ENCODE assay signal across 8 mouse cellular contexts in genomic region chr8:120489771-120490281, GRCm38 (mm10).
DNase-seq lines count a peak whose midpoint lies in the region; ATAC-seq and TF ChIP-seq lines count a peak whose summit lies in the region.

No protein-coding gene starts in this region.

- no peaks in the 10 kb centered on the region for H3K9me3 ChIP-seq in lung, embryonic 15.5 days
- no peaks in the 10 kb centered on the region for H3K9me3 ChIP-seq in hindbrain, postnatal 0 days (ENCODE audit: low read length)
- no peaks in the 10 kb centered on the region for H3K9me3 ChIP-seq in liver, embryonic 15.5 days (replicated peaks)

- H3K9ac ChIP-seq in lung, embryonic 15.5 days: peak overlapping the region; percentile 81
- H3K9ac ChIP-seq in hindbrain, postnatal 0 days (replicated peaks; ENCODE audit: low read length): peak overlapping the region; percentile 89
- peak overlapping the region; percentile 94 for H3K9ac ChIP-seq in liver, embryonic 15.5 days

- ATAC-seq in lung, embryonic 15.5 days (ENCODE audit: borderline replicate concordance, extremely low read depth, low FRiP score, low TSS enrichment): no peak
- no peak for ATAC-seq in hindbrain, postnatal 0 days
- ATAC-seq in liver, embryonic 15.5 days (ENCODE audit: insufficient read depth): no peak
- no peak for ATAC-seq in megakaryocyte progenitor cell, adult 5-6 weeks (replicated peaks; ENCODE audit: poor library complexity)
- ATAC-seq in megakaryocyte-erythroid progenitor cell, adult 5-6 weeks (replicated peaks; ENCODE audit: low FRiP score, low TSS enrichment, poor library complexity, severe bottlenecking): no peak

- no peak for DNase-seq in lung, postnatal 10 days
- peak; percentile 69 to 74 for DNase-seq in cerebellum, postnatal 14 days
- no peak for DNase-seq in hindbrain, postnatal 0 days (ENCODE audit: low spot score)
- DNase-seq in gastrocnemius, postnatal 25 days: no peak

- H3K4me1 ChIP-seq in lung, embryonic 15.5 days: peaks cover 80% of the 10 kb centered on the region
- H3K4me1 ChIP-seq in hindbrain, postnatal 0 days (ENCODE audit: insufficient read depth, low read length): peaks cover 50% of the 10 kb centered on the region
- H3K4me1 ChIP-seq in liver, embryonic 15.5 days (replicated peaks): peaks cover 80% of the 10 kb centered on the region

- no peaks in the 10 kb centered on the region for H3K27me3 ChIP-seq in lung, embryonic 15.5 days
- no peaks in the 10 kb centered on the region for H3K27me3 ChIP-seq in hindbrain, postnatal 0 days (ENCODE audit: insufficient read depth, low read length)
- H3K27me3 ChIP-seq in liver, embryonic 15.5 days: no peaks in the 10 kb centered on the region

- peak overlapping the region; percentile 98 for H3K4me2 ChIP-seq in lung, embryonic 15.5 days
- H3K4me2 ChIP-seq in hindbrain, postnatal 0 days (ENCODE audit: low read depth, low read length): peak overlapping the region; percentile 97
- peak overlapping the region; percentile 96 for H3K4me2 ChIP-seq in liver, embryonic 15.5 days

- WGBS in lung, embryonic 15.5 days: 21% methylated on average over 15 of the region's 15 CpGs
- 5% methylated on average over 15 of the region's 15 CpGs for WGBS in hindbrain, postnatal 0 days
- under 1% methylated on average over 15 of the region's 15 CpGs for WGBS in liver, embryonic 15.5 days (ENCODE audit: insufficient replicate concordance)

- peak overlapping the region; percentile 79 for H3K4me3 ChIP-seq in lung, embryonic 15.5 days
- peak overlapping the region; percentile 92 for H3K4me3 ChIP-seq in hindbrain, postnatal 0 days (ENCODE audit: low read length)
- H3K4me3 ChIP-seq in liver, embryonic 15.5 days (replicated peaks): peak overlapping the region; percentile 82

- no peaks in the 10 kb centered on the region for H3K36me3 ChIP-seq in lung, embryonic 15.5 days
- no peaks in the 10 kb centered on the region for H3K36me3 ChIP-seq in hindbrain, postnatal 0 days (ENCODE audit: insufficient read depth, low read length)
- H3K36me3 ChIP-seq in liver, embryonic 15.5 days (replicated peaks): peaks cover 1% of the 10 kb centered on the region; the same call in 1 of the 2 replicates

- no peak for TF ChIP-seq CTCF in hindbrain, postnatal 0 days (IDR thresholded peaks at IDR 0.05; ENCODE audit: low read depth)

- H3K27ac ChIP-seq in lung, embryonic 15.5 days: peak overlapping the region; percentile 95
- peak overlapping the region; percentile 99 for H3K27ac ChIP-seq in hindbrain, postnatal 0 days
- peak overlapping the region; percentile 98 for H3K27ac ChIP-seq in liver, embryonic 15.5 days (replicated peaks)

Comparison
In these comparisons a context has a peak if more than half of its experiments do, and no peak if none do; other contexts are left out.
1. DNase-seq: peak in cerebellum, postnatal 14 days (2 of 2); none in lung, postnatal 10 days (single experiment), hindbrain, postnatal 0 days (single experiment) and gastrocnemius, postnatal 25 days (single experiment).
2. Peak in every context shown above with its lines, with median percentiles within 50 percentile points of each other: H3K27ac ChIP-seq, H3K4me2 ChIP-seq, H3K4me3 ChIP-seq and H3K9ac ChIP-seq.